Mouse (Mus musculus): ENCODE results near the gene Cap2. TPM values are rescaled to one million over a fixed set of nuclear protein-coding genes. Genes with fewer than 3 reads are reported as not detected.

Gene Cap2
- polyA plus RNA-seq, 1 experiment from 2014 or later: 8.8 TPM

GRCm38 (mm10) chr13:46669620-46670271, 168.1 kb downstream of the Cap2 start:
- H3K36me3 ChIP-seq (replicated peaks; ENCODE audit: control insufficient read depth, insufficient read depth, low read depth, low read length): no peaks in the 10 kb centered on the region
- no peaks in the 10 kb centered on the region for H3K27me3 ChIP-seq (ENCODE audit: control insufficient read depth, insufficient read depth, low read length)
- peak; percentile 14 for DNase-seq (ENCODE audit: low spot score)
- peak overlapping the region; percentile 28; the same call in 1 of the 2 replicates for H3K27ac ChIP-seq (replicated peaks; ENCODE audit: low read depth, low read length)
- peak; percentile 77 for ATAC-seq (replicated peaks; ENCODE audit: insufficient number of reproducible peaks, low FRiP score, low TSS enrichment, low read depth)
- no peaks in the 10 kb centered on the region for H3K4me1 ChIP-seq (ENCODE audit: control insufficient read depth, insufficient read depth, low read length)
- 1% methylated on average over 93 of the region's 96 CpGs for WGBS
- no peaks in the 10 kb centered on the region for H3K9me3 ChIP-seq (replicated peaks; ENCODE audit: control insufficient read depth, low read length)
- peak overlapping the region; percentile 95 for H3K4me2 ChIP-seq (ENCODE audit: low read depth, low read length)
- H3K4me3 ChIP-seq (ENCODE audit: low read depth, low read length): peak overlapping the region; percentile 96
- peak overlapping the region; percentile 76 for H3K9ac ChIP-seq (replicated peaks; ENCODE audit: low read length)

- no peaks in the 10 kb centered on the region for H3K36me3 ChIP-seq (replicated peaks; ENCODE audit: control insufficient read depth, insufficient read depth, low read depth, low read length)
- 70% methylated on average over 9 of the region's 9 CpGs for WGBS
- no peaks in the 10 kb centered on the region for H3K9me3 ChIP-seq (replicated peaks; ENCODE audit: control insufficient read depth, low read length)
- no peak for ATAC-seq (replicated peaks; ENCODE audit: insufficient number of reproducible peaks, low FRiP score, low TSS enrichment, low read depth)
- H3K27ac ChIP-seq (replicated peaks; ENCODE audit: low read depth, low read length): no peak overlapping the region
- no peaks in the 10 kb centered on the region for H3K4me1 ChIP-seq (ENCODE audit: control insufficient read depth, insufficient read depth, low read length)
- H3K9ac ChIP-seq (replicated peaks; ENCODE audit: low read length): no peak overlapping the region
- H3K4me3 ChIP-seq (ENCODE audit: low read depth, low read length): peak overlapping the region; percentile 96
- H3K27me3 ChIP-seq (ENCODE audit: control insufficient read depth, insufficient read depth, low read length): no peaks in the 10 kb centered on the region
- H3K4me2 ChIP-seq (ENCODE audit: low read depth, low read length): peak overlapping the region; percentile 95
- DNase-seq (ENCODE audit: low spot score): no peak
Observed at GRCm38 (mm10) chr13:46670514-46670913, 168.9 kb downstream of the Cap2 start.

GRCm38 (mm10) chr13:46674601-46675000, 173.0 kb downstream of the Cap2 start:
- Histone ChIP-seq H3K9me3 (replicated peaks; ENCODE audit: control insufficient read depth, low read length) (no peaks in the 10 kb centered on the region), H3K27ac (replicated peaks; ENCODE audit: low read depth, low read length) (no peak overlapping the region), H3K4me2 (ENCODE audit: low read depth, low read length) (no peak overlapping the region), H3K4me3 (ENCODE audit: low read depth, low read length) (no peak overlapping the region), H3K27me3 (ENCODE audit: control insufficient read depth, insufficient read depth, low read length) (no peaks in the 10 kb centered on the region), H3K9ac (replicated peaks; ENCODE audit: low read length) (no peak overlapping the region), H3K4me1 (ENCODE audit: control insufficient read depth, insufficient read depth, low read length) (no peaks in the 10 kb centered on the region), H3K36me3 (replicated peaks; ENCODE audit: control insufficient read depth, insufficient read depth, low read depth, low read length) (peaks cover 3% of the 10 kb centered on the region; the same call in 1 of the 2 replicates)
- DNase-seq (ENCODE audit: low spot score) (no peak), ATAC-seq (replicated peaks; ENCODE audit: insufficient number of reproducible peaks, low FRiP score, low TSS enrichment, low read depth) (no peak)
- 83% methylated on average over 2 of the region's 2 CpGs for WGBS

GRCm38 (mm10) chr13:46677721-46678120, 176.1 kb downstream of the Cap2 start:
- Histone ChIP-seq H3K9me3 (replicated peaks; ENCODE audit: control insufficient read depth, low read length) (no peaks in the 10 kb centered on the region), H3K9ac (replicated peaks; ENCODE audit: low read length) (no peak overlapping the region), H3K36me3 (replicated peaks; ENCODE audit: control insufficient read depth, insufficient read depth, low read depth, low read length) (peaks cover 3% of the 10 kb centered on the region; the same call in 1 of the 2 replicates), H3K4me1 (ENCODE audit: control insufficient read depth, insufficient read depth, low read length) (no peaks in the 10 kb centered on the region), H3K4me3 (ENCODE audit: low read depth, low read length) (no peak overlapping the region), H3K4me2 (ENCODE audit: low read depth, low read length) (no peak overlapping the region), H3K27me3 (ENCODE audit: control insufficient read depth, insufficient read depth, low read length) (no peaks in the 10 kb centered on the region), H3K27ac (replicated peaks; ENCODE audit: low read depth, low read length) (no peak overlapping the region)
- no peak for DNase-seq (ENCODE audit: low spot score)
- no peak for ATAC-seq (replicated peaks; ENCODE audit: insufficient number of reproducible peaks, low FRiP score, low TSS enrichment, low read depth)
- WGBS: 87% methylated on average over 4 of the region's 4 CpGs

GRCm38 (mm10) chr13:46682921-46683320, 181.3 kb downstream of the Cap2 start:
- no peak for ATAC-seq (replicated peaks; ENCODE audit: insufficient number of reproducible peaks, low FRiP score, low TSS enrichment, low read depth)

GRCm38 (mm10) chr13:46683370-46683769, 181.7 kb downstream of the Cap2 start:
- Histone ChIP-seq H3K4me2 (ENCODE audit: low read depth, low read length) (no peak overlapping the region), H3K27me3 (ENCODE audit: control insufficient read depth, insufficient read depth, low read length) (no peaks in the 10 kb centered on the region), H3K9me3 (replicated peaks; ENCODE audit: control insufficient read depth, low read length) (no peaks in the 10 kb centered on the region), H3K9ac (replicated peaks; ENCODE audit: low read length) (no peak overlapping the region), H3K4me3 (ENCODE audit: low read depth, low read length) (no peak overlapping the region), H3K4me1 (ENCODE audit: control insufficient read depth, insufficient read depth, low read length) (no peaks in the 10 kb centered on the region), H3K36me3 (replicated peaks; ENCODE audit: control insufficient read depth, insufficient read depth, low read depth, low read length) (peaks cover 7% of the 10 kb centered on the region), H3K27ac (replicated peaks; ENCODE audit: low read depth, low read length) (no peak overlapping the region)
- ATAC-seq (replicated peaks; ENCODE audit: insufficient number of reproducible peaks, low FRiP score, low TSS enrichment, low read depth) (no peak), DNase-seq (ENCODE audit: low spot score) (no peak)
- 93% methylated on average over 1 of the region's 1 CpGs for WGBS

More at GRCm38 (mm10) chr13:46682921-46683320, 181.3 kb downstream of the Cap2 start:
- Histone ChIP-seq H3K4me2 (ENCODE audit: low read depth, low read length) (no peak overlapping the region), H3K27me3 (ENCODE audit: control insufficient read depth, insufficient read depth, low read length) (no peaks in the 10 kb centered on the region), H3K9me3 (replicated peaks; ENCODE audit: control insufficient read depth, low read length) (no peaks in the 10 kb centered on the region), H3K9ac (replicated peaks; ENCODE audit: low read length) (no peak overlapping the region), H3K4me1 (ENCODE audit: control insufficient read depth, insufficient read depth, low read length) (no peaks in the 10 kb centered on the region), H3K27ac (replicated peaks; ENCODE audit: low read depth, low read length) (no peak overlapping the region), H3K4me3 (ENCODE audit: low read depth, low read length) (no peak overlapping the region), H3K36me3 (replicated peaks; ENCODE audit: control insufficient read depth, insufficient read depth, low read depth, low read length) (peaks cover 7% of the 10 kb centered on the region)
- no peak for DNase-seq (ENCODE audit: low spot score)
- WGBS: 92% methylated on average over 2 of the region's 2 CpGs

GRCm38 (mm10) chr13:46690559-46691241, 189.1 kb downstream of the Cap2 start:
- no peak for DNase-seq (ENCODE audit: low spot score)
- H3K36me3 ChIP-seq (replicated peaks; ENCODE audit: control insufficient read depth, insufficient read depth, low read depth, low read length): peaks cover 8% of the 10 kb centered on the region
- 91% methylated on average over 4 of the region's 4 CpGs for WGBS

GRCm38 (mm10) chr13:46695296-46695908, 193.8 kb downstream of the Cap2 start:
- H3K27me3 ChIP-seq (ENCODE audit: control insufficient read depth, insufficient read depth, low read length): no peaks in the 10 kb centered on the region
- H3K36me3 ChIP-seq (replicated peaks; ENCODE audit: control insufficient read depth, insufficient read depth, low read depth, low read length): peaks cover 4% of the 10 kb centered on the region
- no peak for ATAC-seq (replicated peaks; ENCODE audit: insufficient number of reproducible peaks, low FRiP score, low TSS enrichment, low read depth)

More at GRCm38 (mm10) chr13:46690559-46691241, 189.1 kb downstream of the Cap2 start:
- Histone ChIP-seq H3K4me3 (ENCODE audit: low read depth, low read length) (no peak overlapping the region), H3K27me3 (ENCODE audit: control insufficient read depth, insufficient read depth, low read length) (no peaks in the 10 kb centered on the region), H3K27ac (replicated peaks; ENCODE audit: low read depth, low read length) (no peak overlapping the region), H3K9me3 (replicated peaks; ENCODE audit: control insufficient read depth, low read length) (no peaks in the 10 kb centered on the region), H3K4me2 (ENCODE audit: low read depth, low read length) (no peak overlapping the region), H3K9ac (replicated peaks; ENCODE audit: low read length) (no peak overlapping the region), H3K4me1 (ENCODE audit: control insufficient read depth, insufficient read depth, low read length) (no peaks in the 10 kb centered on the region)
- ATAC-seq (replicated peaks; ENCODE audit: insufficient number of reproducible peaks, low FRiP score, low TSS enrichment, low read depth): no peak

More at GRCm38 (mm10) chr13:46695296-46695908, 193.8 kb downstream of the Cap2 start:
- DNase-seq (ENCODE audit: low spot score): no peak
- no peak overlapping the region for H3K9ac ChIP-seq (replicated peaks; ENCODE audit: low read length)
- H3K4me1 ChIP-seq (ENCODE audit: control insufficient read depth, insufficient read depth, low read length): no peaks in the 10 kb centered on the region
- H3K4me3 ChIP-seq (ENCODE audit: low read depth, low read length): no peak overlapping the region
- H3K9me3 ChIP-seq (replicated peaks; ENCODE audit: control insufficient read depth, low read length): no peaks in the 10 kb centered on the region
- no peak overlapping the region for H3K4me2 ChIP-seq (ENCODE audit: low read depth, low read length)
- 90% methylated on average over 1 of the region's 1 CpGs for WGBS
- no peak overlapping the region for H3K27ac ChIP-seq (replicated peaks; ENCODE audit: low read depth, low read length)

Data from embryonic facial prominence, embryonic 11.5 days (tissue).